Mouse (Mus musculus) layer of hippocampus, adult 9-10 months (tissue): ENCODE results near the gene Cpne2.

ENCODE experiments used
- DNase-seq: peaks from one replicate; pipeline ENCODE4 v3.0.0; 2022; ENCODE audit warnings: low spot score

Gene Cpne2

DNA sequence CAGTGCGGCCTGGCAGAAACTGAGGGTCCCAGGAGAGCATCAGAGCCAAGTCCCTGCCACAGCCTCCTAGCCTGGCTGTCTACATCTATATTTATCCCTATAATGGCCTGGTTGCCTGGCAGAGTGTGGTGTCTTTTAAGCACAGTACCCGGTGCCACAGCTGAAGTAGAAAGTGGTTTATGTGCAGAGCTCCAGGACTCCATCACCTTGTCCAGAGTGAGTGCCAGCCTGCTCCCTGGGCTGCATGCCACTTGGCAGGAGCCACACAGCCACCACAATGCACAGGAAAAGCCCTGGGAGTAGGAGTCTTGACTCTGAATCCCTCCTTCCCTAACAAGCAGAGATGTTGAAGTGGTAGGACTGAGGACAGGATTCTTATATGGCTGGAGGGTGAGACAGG, 4.7 kb downstream of the Cpne2 start:
- DNase-seq = no peak

DNA sequence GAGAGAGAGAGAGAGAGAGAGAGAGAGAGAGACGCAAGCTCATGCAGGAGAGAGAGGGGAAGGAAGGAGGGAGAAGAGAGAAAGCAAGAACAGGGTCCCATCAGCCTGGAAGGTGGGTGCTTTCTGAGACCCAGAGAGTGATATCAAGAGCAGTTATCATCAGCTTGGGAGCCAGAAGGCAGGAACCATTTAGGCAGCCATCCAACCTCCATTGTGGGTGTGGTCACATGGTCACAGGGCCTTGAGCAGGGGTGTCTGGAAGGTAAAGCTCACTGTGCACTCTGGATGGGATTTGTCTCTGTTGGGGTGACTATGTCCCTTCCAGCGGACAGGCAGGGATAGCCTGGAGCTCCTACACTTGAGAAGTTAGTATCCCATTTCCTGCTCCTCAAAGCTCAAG, 7.2 kb downstream of the Cpne2 start:
- no peak for DNase-seq

DNA sequence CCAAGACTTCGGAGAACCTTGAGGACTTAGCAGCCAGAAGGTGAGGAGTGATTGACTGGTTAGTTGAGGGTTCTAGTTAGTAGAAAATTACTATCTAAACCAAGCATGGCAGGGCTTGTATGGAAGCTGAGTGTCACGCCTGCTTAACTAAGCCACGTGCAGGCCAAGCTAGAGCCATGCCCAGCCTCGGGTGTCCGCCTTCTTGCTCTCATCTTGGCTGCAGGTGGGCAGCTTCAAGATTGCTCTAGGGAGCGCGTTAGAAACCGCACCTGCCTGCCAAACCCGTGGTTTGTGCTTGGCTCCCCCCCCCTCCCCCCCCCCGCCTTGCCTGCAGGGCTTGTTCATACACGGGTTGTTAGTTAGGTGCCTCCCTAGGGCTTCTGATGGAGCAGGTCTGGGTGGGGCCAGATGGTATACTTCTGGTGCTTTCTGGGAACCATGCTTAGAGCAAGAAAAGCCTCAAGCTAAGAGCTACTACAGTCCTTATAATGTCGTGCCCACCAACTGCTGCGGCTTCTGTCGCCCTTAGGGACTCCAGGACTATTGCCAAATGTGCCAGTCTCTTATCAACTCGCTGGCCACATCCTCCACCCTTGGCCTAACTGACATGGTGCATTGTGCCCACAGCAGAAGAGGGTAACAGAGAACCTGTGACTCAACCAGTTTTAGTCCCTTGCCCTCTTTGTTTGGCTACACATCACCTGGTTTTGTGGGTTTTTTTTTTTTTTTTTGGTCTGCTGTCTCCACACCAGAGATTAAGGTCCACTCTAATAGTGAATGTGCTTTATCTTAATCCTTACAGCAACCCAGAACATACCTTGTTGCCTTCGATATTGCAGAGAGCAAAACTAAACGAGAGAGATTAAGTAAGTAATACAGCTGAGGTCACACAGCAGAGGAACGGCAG, 8.4 kb downstream of the Cpne2 start:
- no peak for DNase-seq

DNA sequence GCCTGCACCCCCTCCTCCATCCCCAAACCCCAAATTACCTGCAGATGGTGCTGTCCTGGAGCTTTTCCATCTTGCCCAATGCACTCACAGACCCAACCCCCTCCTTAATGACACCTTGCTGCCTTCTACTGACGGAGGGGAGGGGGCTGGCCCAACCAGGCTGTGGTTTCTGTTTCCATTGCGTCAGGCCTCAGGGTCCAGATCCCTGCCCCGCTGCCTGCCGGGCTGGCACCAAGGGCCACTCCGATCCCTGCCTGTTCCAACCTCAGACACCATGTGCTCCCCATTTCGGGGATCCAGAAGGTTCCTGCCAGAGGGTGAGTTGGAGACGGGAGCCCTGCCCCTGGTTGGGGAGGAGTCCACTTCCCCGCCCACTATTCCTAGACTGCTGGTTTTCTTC, 11.2 kb downstream of the Cpne2 start:
- no peak for DNase-seq

DNA sequence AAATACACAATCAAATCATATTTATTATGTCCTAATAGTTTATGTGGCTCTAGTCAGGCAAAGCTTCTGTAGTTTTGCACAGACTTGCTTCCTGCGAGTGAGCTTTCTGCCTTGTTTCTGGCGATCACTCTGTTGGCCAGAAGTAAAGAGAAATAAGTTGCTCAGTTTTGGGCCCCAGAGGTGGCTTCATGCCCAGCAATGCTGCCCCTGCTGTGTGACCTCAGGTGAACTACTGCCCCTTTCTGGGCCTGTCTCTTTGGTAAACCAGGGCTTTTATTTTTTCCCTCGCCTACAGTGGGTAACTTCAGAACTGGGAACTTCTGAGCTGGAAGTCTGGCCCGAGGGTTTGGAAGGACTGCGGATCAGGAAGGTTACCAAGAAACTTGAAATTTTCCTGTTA, 16.3 kb downstream of the Cpne2 start:
- no peak for DNase-seq

DNA sequence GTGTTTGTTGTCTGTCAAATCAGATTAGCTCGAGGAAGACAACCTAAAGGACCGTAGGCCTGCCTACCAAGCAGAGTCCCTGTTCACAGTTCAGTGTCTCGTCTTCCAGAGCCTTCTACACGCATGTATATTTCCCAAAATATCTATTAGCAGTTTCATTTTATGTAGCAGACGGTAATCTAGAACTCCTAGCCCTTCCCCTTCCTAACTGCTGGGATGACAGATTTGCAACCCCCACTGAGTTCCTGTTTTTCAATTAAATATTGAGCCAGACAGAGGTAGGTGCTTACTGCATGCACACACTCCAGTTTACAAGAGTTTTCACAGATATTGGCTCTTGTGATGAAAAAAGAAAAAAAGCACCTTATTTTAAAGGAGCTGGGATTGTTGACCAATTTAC, 16.7 kb downstream of the Cpne2 start:
- no peak for DNase-seq

DNA sequence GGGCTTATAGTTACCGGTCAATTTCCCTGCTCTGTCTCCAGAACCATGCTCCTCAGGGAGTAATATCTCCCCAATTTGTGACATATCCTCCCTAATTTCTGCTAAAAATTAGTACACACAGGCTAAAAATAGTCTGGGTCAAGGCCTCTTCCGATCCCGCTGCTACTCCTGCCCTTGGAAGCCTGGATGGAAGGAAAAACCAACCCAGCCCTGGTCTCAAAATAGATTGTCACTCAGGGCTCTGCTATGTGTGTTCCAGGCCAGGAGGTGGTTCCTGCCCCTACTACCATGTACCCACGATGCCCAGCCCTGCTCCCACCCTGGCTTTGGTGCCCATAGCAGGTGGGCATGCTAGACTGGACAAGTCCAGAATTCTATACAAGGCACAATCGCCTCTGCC, 17.2 kb downstream of the Cpne2 start:
- no peak for DNase-seq

DNA sequence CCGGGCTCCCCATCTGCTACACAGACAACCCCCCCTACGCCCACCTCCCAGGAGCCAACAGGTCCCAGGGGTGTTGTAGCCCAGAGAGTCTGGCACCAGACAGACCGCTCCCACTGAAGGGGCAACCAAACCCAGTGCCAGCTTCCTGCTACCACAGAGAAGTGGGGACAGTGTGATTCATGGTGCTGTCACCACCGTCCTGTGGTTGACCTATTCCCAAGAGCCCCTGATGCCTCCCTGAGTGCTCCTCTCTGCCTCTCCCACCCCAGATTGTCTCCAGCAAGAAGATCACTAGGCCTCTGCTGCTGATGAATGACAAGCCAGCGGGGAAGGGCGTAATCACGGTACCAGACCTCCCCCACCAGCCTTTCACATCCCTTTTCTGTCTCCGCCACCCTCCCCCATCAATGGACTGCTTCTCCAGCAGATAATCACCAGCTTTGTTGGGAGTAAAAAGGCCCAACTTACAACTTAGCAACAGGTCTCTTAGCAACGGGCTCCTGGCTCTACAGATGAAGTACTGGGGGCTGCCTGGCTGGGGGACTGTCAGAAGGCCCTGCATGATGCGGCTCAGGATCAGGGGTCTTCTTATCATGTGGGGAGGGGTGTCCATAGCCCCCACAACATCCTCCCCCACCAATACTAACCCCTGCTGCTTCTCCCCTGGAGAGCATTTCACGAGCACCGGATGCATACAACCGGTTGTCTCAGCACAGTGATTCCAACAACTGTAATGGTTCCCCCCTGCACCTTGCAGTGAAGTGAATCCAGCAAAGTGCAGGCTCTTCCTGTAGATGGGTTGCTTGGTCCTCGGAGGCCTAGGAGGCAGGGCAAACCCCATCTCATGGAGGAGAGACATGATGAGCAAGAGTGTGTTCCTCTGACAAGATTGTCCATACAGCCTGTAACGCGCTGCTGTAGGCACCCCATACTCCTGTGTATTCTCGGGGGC, 19.0 kb downstream of the Cpne2 start:
- peak; percentile 33 for DNase-seq

DNA sequence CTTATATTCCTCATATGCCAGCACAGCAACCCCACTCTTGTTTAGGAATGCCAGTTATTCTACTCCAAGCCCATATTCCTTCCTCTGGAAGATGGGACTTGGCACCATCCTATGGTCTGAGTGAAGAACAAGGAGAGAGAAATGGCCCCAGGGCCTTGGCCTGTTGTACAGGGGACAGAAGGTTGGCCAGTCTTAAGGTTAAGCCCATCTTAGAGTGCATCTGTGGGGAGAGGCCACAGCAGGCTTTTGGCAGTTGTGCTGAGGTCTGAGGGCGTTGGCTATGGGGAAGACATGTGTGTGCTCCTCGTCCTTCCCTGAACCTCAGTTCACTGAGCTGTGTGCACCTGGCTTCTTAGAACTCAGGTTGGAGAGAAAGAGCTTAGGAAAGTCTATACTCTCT, 19.9 kb downstream of the Cpne2 start:
- DNase-seq = no peak

DNA sequence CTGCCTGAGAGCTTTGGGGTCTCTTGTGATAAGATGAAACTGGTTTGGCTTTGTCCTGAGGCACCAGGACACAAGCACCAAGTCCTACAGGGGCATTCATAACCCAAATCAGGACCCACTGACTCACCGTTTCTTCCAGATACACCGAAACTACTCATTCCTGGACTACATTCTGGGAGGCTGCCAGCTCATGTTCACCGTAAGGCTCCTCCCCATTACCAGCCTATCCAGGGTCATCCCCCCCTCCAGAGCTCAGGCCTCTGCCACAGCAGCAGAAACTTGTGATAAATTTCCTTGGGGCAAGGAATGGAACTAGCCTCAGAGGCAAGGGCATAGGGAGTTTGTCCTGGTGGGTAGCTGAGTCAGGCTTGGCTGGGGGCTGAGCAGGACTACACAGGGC, 24.5 kb downstream of the Cpne2 start:
- no peak for DNase-seq

DNA sequence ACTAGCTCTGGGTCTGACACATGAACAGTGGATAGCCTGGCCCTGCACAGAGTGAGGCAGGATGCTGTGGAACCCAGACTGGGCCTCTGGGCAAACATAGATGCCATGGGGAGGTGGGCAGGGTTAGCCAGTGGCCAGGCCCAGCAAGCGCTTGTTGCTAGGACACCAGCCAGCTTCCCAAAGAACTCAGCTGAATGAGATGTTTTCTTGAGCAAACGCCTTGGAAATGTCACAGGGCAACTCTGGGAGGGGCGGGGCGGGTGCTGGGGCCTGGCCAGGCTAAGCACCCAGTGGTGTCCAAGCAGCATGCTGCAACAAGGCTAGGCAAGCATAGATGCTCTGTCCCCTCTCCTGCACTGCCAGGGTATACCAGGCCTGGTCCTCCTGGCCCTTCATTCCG, 28.5 kb downstream of the Cpne2 start:
- no peak for DNase-seq

DNA sequence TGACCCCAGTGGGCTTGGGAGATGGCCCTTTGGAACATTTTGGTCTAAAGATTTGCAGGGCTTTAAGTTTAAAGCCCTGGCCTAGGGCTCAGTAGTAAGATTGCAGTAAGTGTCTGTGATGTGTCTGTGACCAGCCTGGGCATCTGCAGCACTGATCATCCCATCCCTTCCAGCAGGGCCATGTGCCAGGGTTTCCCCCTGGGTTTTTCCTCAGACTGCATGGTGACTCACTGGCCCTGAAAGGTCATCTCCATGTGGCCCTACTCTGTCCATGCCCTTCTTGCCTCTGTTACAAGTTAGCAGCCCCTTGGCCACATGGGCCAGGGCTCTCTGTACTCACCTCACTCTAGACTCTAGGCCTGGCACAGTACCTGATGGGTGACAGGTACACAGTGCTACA, 31.6 kb downstream of the Cpne2 start:
- no peak for DNase-seq

DNA sequence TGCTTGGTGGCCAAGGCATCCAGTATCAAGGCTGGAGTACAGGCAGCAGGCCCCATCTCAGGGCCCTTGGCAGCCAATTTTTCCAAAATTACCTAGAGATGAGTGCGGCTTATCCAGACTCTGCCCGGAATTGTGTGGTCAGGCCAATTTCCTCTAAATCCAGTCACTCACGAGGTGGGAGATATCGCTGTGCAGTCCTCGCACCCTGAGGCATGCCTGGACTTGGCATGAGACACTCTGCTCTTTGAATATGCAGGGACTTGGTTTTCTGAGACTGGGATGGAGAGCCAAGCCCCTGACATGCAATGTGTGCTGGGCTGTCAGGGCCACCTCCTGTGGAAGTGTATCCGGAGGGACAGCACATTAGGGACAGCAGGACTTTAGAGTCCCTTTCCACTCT, 33.2 kb downstream of the Cpne2 start:
- no peak for DNase-seq

DNA sequence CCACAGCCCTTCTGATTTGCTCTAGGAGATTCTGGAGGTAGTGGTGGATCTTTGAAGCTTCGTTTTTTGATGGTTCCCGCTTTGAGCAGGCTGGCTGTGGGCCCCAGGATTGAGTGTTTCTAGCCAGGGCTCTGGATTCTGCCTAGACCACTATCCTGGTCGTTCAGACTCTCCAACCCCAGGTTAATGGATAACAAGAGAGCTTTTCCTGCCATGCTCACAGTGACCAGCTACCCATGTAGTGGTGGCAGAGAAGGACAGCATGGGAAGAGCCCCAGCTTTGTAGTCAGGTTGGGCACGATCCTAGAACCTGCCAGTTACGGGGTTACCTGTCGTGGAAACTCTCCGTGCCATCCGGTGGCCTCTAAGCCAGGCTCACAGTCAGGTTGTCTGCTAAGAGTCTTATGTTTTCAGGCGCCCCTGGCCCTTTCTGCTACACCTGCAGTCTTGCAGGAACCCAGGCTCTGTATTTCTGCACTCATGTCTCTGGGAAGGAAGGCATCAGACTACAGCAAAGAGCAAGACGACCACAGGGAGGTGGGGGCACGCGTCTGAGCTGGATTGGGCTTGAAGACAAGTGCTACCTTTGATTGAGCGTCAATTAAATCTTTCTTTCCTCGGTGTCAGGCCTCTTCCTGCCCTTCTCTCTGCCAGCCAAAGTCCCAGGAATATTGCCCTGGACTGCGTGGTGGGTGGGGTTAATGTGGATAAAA, 33.8 kb downstream of the Cpne2 start:
- no peak for DNase-seq

DNA sequence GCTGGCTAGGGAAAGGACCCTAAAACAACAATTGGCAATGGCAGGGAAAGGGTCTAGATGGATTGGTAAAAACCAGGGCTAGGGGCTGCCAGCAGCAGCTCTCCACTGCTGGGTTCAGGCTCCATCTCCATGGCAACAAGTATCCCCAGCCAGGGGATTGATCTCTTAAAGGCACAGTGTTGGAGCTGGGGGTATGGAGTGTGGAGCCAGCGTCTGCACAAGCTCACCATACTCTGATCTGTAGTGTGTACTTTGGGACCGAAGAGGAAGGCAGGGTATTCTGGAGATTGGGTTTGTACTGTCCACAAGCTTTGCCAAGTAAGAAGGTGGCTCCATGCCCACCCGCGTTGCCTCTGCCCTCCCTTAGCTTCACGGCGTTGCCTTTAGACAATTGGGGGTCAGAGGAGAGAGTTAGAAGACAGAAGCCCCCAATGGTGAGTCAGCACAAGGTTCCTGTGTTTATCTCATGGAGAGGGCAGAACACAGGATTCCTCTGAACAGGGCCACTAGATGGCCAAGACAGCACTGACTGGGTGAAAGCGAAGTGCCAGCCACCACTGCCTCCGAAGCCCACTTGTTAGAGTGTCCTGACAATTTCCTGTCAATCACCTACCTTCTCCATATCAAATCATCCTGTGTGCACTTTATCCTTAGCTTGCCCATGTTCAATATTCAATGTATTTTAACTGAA, 34.5 kb downstream of the Cpne2 start:
- no peak for DNase-seq

DNA sequence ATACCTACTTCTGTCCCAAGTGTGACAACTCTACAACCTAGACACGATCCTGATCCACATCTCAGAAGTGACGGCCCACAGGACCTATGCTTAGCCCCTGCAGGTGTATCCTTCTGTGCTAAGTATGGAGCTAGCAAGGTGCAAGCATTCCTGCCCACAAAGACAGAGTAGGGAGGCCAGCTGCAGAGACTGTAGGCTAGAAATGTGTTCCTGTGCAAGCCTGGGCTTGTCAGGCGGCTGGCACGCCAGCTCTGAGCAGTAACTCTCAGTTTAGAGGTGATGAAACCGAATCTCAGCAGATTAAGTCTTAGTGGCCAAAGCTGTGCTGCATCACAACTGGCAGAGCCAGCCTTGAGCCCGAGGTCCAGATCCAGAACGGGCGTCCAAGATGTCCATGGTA, 35.3 kb downstream of the Cpne2 start:
- no peak for DNase-seq

DNA sequence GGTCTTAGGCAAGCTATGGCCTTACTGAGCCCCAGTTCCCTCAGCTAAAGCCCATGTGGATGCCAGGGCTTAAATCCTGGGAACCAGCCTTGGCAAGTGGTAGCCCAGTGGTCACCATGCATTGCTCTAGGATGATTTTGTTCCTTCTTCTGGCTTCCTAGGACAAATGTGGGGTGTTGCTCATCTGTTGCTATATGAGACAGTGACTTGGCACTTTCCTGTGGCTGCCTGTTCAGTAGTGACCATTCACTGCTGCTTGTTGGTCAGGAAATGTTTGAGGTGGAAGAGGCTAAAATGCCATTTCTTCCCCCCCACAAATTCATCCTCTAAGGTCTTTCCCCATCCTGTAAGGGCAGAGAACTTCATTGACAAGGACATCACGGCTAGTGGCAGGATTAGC, 36.6 kb downstream of the Cpne2 start:
- no peak for DNase-seq

DNA sequence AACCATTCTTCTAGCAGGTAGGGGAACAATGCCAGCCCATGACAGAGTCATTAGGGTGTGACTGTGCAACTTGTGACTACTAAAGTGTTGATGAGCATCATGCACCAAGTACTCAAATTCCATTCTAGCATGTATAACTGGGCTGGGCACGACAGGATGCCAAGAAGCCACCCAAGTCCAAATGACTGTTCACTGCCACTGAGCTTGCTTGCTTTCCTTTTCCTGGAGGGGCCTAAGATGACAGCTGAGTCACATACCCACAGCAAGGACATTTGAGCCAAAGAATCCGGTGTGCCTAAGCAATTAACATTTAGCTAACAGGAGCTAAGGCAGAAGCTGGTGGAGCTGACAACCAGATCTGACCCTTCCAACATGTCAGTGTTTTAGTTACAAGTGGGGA, 39.1 kb downstream of the Cpne2 start:
- DNase-seq = no peak

DNA sequence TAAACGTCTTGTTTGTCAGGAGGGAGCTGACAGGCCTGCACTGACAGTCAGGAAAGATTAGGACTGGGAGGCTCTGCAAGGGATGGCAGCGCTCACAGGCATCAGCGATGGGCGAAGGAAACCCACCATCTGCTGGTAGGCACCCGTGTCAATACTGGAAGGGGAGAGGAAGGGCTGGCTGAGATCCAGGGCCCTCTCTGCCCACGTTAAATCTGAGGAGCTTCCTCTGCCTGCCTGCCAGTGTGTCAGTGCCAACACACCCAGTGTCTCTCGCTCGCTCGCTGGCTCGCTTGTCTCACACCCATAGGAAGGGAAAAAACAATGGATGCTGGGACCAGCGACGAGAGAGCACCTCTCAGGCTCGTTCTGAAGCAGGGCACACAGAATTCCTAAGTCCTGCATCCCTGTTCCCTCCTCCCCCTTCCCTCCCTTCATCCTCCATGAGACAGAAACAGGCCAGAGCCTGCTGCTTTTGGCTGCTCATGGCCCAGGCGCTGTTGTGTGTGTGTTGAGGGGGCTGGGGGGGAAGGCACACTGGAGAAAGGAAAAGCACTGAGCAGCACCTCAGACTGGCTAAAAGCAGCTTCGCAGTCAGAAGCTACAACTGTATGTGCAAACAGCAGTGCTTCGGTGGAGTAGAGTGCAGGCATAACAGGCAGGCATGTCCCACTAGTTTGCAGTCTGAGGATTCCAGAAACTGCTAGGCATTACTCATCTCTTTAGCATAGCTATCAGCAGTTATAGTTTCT, 41.5 kb downstream of the Cpne2 start:
- DNase-seq = peak; percentile 62

DNA sequence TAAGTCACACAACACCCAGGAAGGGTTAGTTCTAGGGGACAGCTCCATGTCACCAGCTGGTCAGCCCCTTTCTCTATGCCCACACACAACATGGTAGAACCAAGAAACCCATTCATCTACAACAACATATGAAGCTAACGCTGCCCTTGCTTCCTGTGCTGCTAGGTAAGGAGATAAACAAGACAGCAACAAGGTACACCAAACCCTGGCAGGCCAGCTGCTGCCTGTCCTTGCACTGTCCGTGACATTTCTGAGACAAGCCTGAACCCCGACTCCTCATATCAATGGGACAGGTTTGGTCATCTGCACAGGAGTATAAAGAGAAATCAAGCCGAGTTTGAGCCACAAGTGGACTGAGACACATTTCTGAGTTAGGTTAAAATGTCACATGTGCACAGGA, 42.4 kb downstream of the Cpne2 start:
- DNase-seq = no peak

DNA sequence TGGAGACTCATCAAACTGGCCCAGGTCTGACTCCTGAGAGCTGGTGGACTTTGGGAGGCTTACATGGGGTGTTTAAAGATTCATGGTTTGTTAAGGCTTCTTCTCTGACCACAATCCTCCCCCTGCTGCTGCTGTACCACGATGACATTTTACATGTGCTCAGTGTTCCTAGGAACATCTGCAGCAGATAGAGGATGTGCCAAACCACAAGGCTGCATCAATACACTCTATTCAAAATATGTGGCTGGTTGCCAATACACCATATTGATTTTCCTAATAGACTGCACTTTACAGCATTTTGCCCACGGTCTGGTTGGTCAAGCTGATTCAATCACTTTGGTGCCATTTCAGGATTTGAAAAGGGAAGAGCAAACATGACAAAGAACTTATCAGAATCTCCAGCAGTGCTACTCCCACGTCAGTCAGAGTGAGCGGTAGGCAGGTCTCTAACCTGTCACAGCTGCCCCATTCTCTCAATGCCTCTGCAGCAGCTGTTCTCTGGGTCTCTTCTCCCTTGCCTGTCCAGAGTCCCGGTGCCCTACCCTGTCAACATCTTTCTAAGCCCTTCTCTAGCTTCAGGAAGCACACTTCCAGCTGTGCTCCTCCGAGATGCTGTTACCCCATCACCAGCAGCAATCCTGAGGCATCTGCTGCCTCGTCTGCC, 49.2 kb downstream of the Cpne2 start:
- DNase-seq = no peak
